Comparison of ENCODE assay signal across 12 mouse cellular contexts in the genomic region with DNA sequence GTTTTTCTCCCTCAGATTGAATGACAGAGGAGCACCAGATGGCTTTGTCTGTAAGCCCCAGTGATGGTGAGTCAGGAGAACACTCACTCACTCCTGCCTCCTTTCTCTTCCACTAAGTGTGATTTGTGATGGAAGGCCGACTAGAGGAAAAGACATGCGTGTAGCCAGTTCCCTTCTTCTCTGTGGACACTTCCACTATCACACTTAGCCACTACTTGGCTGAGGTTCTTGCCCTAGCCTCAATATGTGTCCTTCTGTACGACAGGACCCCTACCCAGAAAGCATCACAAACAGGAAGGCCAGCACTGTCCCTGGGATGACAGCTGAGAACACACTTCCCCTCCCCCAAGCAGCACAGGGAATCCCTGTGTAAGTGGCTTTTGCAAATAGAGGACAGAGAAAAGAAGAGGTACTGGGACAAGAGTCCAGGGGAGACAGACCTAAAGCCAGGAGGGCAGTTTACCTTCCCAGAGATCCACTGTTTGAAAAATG. TPM values are rescaled to one million over a fixed set of nuclear protein-coding genes. Genes with fewer than 3 reads are reported as not detected.
A peak's percentile ranks its signal among the peaks of the same experiment; 100 is the strongest.
DNase-seq lines count a peak whose midpoint lies in the region; ATAC-seq lines count a peak whose summit lies in the region.
"Had no signal": no experiment of that assay in that cellular context is flagged by ENCODE, and none has a peak within 500 bp of the region (broad histone marks: within the 10 kb centered on the region; RNA-seq: fewer than 3 reads in every experiment).

No protein-coding gene starts in this region.

- H3K27ac ChIP-seq in forebrain, embryonic 11.5 days (ENCODE audit: low read depth, low read length): 0 out of 2 replicates have a peak overlapping the region, but pooled peaks have one; percentile 41

- H3K4me2 ChIP-seq in forebrain, embryonic 11.5 days (ENCODE audit: low read depth, low read length, severe bottlenecking): peak overlapping the region; percentile 76

- no peak for ATAC-seq in forebrain, embryonic 11.5 days (replicated peaks; ENCODE audit: low FRiP score)
- ATAC-seq in erythroblast, adult 5-6 weeks (replicated peaks; ENCODE audit: low FRiP score, poor library complexity, severe bottlenecking): no peak

- WGBS in forebrain, embryonic 11.5 days: 76% methylated on average over 3 of the region's 3 CpGs

- DNase-seq in right cerebral cortex, adult 18-20 months: peak; percentile 46
- DNase-seq in right cerebral cortex, postnatal 25 days: no peak
- no peak for DNase-seq in forebrain, embryonic 11.5 days (ENCODE audit: low spot score)
- DNase-seq in layer of hippocampus, adult 9-10 months (ENCODE audit: low spot score): peak; percentile 48
- DNase-seq in ovary, postnatal 14 days (ENCODE audit: low spot score): no peak
- no peak for DNase-seq in urinary bladder, postnatal 25 days (ENCODE audit: low spot score)
- DNase-seq in adrenal gland, adult 18-20 months (ENCODE audit: low spot score in 2 of 2): no peak
- DNase-seq: adrenal gland, adult 8-10 months; lung, postnatal 10 days had no signal

- H3K27me3 ChIP-seq in forebrain, embryonic 11.5 days (ENCODE audit: control insufficient read depth, insufficient read depth, low read length): no peaks in the 10 kb centered on the region

- peaks cover 8% of the 10 kb centered on the region for H3K36me3 ChIP-seq in forebrain, embryonic 11.5 days (ENCODE audit: control insufficient read depth, insufficient read depth, low read length)

- H3K9ac ChIP-seq in forebrain, embryonic 11.5 days (ENCODE audit: low read length): peak overlapping the region; percentile 92

- H3K4me3 ChIP-seq in forebrain, embryonic 11.5 days (ENCODE audit: low read depth, low read length): peak overlapping the region; percentile 67
- H3K4me3 ChIP-seq: erythroblast, embryonic 14.5 days had no signal

- H3K9me3 ChIP-seq in forebrain, embryonic 11.5 days (ENCODE audit: control insufficient read depth, low read length): no peaks in the 10 kb centered on the region

- H3K4me1 ChIP-seq in forebrain, embryonic 11.5 days (replicated peaks; ENCODE audit: control insufficient read depth, insufficient read depth, low read length): peaks cover 11% of the 10 kb centered on the region

RNA-seq across cellular contexts. Expression of gene Tagln3, which starts 1.9 kb away (rescaled TPM):
- polyA plus RNA-seq in forebrain, embryonic 11.5 days (2014; fragmentation: Nextera tagmentation; extraction: Ambion mirVana): 212 and 237 TPM in 2 replicates
- 0.77 TPM in 1 of 2 replicates, not detected in the other for total RNA-seq in erythroblast, adult 5-6 weeks (2015; ENCODE audit: low replicate concordance)
- total RNA-seq in erythroblast, adult 5-6 weeks (2017; ENCODE audit: low replicate concordance): 1.4 TPM in 1 of 2 replicates, not detected in the other
- total RNA-seq in adrenal gland, adult 18-20 months (2021): 1 to 10 TPM; 3.4 to 4.8 TPM

RNA-seq across cellular contexts. Expression of gene Abhd10, which starts 20.2 kb away (rescaled TPM):
- polyA plus RNA-seq in forebrain, embryonic 11.5 days (2014; fragmentation: Nextera tagmentation; extraction: Ambion mirVana): 36.2 and 39.0 TPM in 2 replicates
- 6.3 and 7.7 TPM in 2 replicates for total RNA-seq in erythroblast, adult 5-6 weeks (2015; ENCODE audit: low replicate concordance)
- total RNA-seq in erythroblast, adult 5-6 weeks (2017; ENCODE audit: low replicate concordance): 4.0 and 7.2 TPM in 2 replicates
- 10 to 100 TPM; 14.2 to 27.5 TPM for total RNA-seq in adrenal gland, adult 18-20 months (2021)

RNA-seq across cellular contexts. Expression of gene Tmprss7, which starts 29.0 kb away (rescaled TPM):
- 0.27 and 0.52 TPM in 2 replicates for polyA plus RNA-seq in forebrain, embryonic 11.5 days (2014; fragmentation: Nextera tagmentation; extraction: Ambion mirVana)
- total RNA-seq in erythroblast, adult 5-6 weeks (2015; ENCODE audit: low replicate concordance): 0.42 TPM in 1 of 2 replicates, not detected in the other
- 0.28 TPM in 1 of 2 replicates, not detected in the other for total RNA-seq in erythroblast, adult 5-6 weeks (2017; ENCODE audit: low replicate concordance)
- total RNA-seq in adrenal gland, adult 18-20 months (2021): under 1 TPM; 0.17 to 0.26 TPM
- polyA plus RNA-seq: erythroblast, embryonic 14.5 days; heart, postnatal 0 days had no signal

Comparison
In these comparisons a context has a peak if more than half of its experiments do, and no peak if none do; other contexts are left out.
1. DNase-seq: peak in right cerebral cortex, adult 18-20 months (single experiment) and layer of hippocampus, adult 9-10 months (single experiment); none in right cerebral cortex, postnatal 25 days (single experiment), forebrain, embryonic 11.5 days (single experiment), ovary, postnatal 14 days (single experiment), urinary bladder, postnatal 25 days (single experiment) and adrenal gland, adult 18-20 months (0 of 2).